Mouse (Mus musculus) hindbrain, embryonic 11.5 days (tissue): ENCODE data around the gene Serpina3g. TPM values are rescaled to one million over a fixed set of nuclear protein-coding genes. Genes with fewer than 3 reads are reported as not detected.

Experiments used
- ATAC-seq: fragments of 200-750 bp; cut with Nextera tagmentation; 2 replicates; pipeline ENCODE4 v1.8.0; 2017; ENCODE audit warnings: mild to moderate bottlenecking, moderate TSS enrichment, moderate library complexity; ENCODE audit not compliant: low FRiP score
- DNase-seq: peaks from one replicate; pipeline ENCODE4 v3.0.0-alpha.2; 2015; ENCODE audit warnings: low spot score
- H3K27ac ChIP-seq: fragments of 300-500 bp; sonication (generic); 2 replicates; pipeline ENCODE4 v1.5.1; 2014; ENCODE audit warnings: mild to moderate bottlenecking, low read depth, low read length
- H3K27me3 ChIP-seq: fragments of 300-500 bp; sonication (generic); 2 replicates; pipeline ENCODE4 v1.6.1; 2014; ENCODE audit warnings: mild to moderate bottlenecking, low read length, moderate library complexity, mixed read lengths; ENCODE audit not compliant: control insufficient read depth, insufficient read depth
- H3K36me3 ChIP-seq: fragments of 300-500 bp; sonication (generic); 2 replicates; pipeline ENCODE4 v1.6.1; 2014; ENCODE audit warnings: mild to moderate bottlenecking, low read length, moderate library complexity, mixed read lengths; ENCODE audit not compliant: control insufficient read depth, insufficient read depth
- H3K4me1 ChIP-seq: fragments of 300-500 bp; sonication (generic); replicated peaks from 2 replicates; pipeline ENCODE4 v1.6.1; 2014; ENCODE audit warnings: low read length, mixed read lengths; ENCODE audit not compliant: control insufficient read depth, insufficient read depth
- H3K4me2 ChIP-seq: fragments of 300-500 bp; sonication (generic); replicated peaks from 2 replicates; pipeline ENCODE4 v1.6.1; 2014; ENCODE audit warnings: mild to moderate bottlenecking, low read depth, low read length
- H3K4me3 ChIP-seq: fragments of 300-500 bp; sonication (generic); 2 replicates; pipeline ENCODE4 v1.5.1; 2014; ENCODE audit warnings: low read depth, low read length
- H3K9ac ChIP-seq: fragments of 300-500 bp; sonication (generic); 2 replicates; pipeline ENCODE4 v1.6.1; 2014; ENCODE audit warnings: low read depth, low read length
- H3K9me3 ChIP-seq: fragments of 300-500 bp; sonication (generic); 2 replicates; pipeline ENCODE4 v1.6.1; 2016; ENCODE audit warnings: low read length; ENCODE audit not compliant: control insufficient read depth
- WGBS: fragments of 180-500 bp; shearing (Covaris S2); extraction: QIAGEN DNeasy Blood & Tissue Kit; methylation state at CpG from one replicate; pipeline ENCODE4 v1.1.7; 2014; 5-methylcytosine and 5-hydroxymethylcytosine counted together
- polyA plus RNA-seq: library from polyadenylated mRNA; unstranded; fragments of >200 nt; fragmentation: Nextera tagmentation; extraction: Ambion mirVana; gene quantifications from 2 replicates; pipeline ENCODE4 v1.2.1, GENCODE M21; 2014

Gene Serpina3g
- 0.14 and 0.47 TPM in 2 replicates for polyA plus RNA-seq

- 75% methylated on average over 5 of the region's 5 CpGs for WGBS
- Histone ChIP-seq H3K4me2 (no peak within 1 kb of the TSS), H3K27ac (no peak within 1 kb of the TSS), H3K9me3 (no peaks in the 10 kb centered on the region), H3K4me3 (no peak within 1 kb of the TSS), H3K36me3 (no peaks in the 10 kb centered on the region), H3K27me3 (no peaks in the 10 kb centered on the region), H3K9ac (no peak within 1 kb of the TSS), H3K4me1 (no peaks in the 10 kb centered on the region)
- DNase-seq (no peak), ATAC-seq (no peak)
Observed at GRCm38 (mm10) chr12:104235915-104236314, at the start of gene Serpina3g. Serpina3g (plus strand) TSS chr12:104236245.

DNA sequence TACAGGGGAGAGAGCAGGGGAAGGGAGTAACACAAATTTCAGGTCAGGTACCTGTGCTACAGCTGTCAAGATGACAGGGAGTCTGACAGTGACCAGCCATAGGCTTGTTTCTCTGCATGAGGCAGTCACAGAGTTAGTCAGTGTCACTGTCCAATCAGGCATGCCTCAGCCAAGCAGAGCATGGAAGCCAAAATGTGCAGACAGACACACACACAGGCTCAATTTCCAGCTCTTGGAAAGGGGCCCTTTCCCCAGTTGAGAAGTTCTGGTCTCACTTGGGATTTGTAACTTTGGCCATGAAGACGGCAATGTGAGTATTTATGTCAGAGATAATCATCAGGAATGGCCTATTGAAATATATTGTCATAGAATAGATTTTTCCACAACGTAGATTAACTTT is 46.8 kb upstream of the Serpina3g start:
- Histone ChIP-seq H3K36me3 (no peaks in the 10 kb centered on the region), H3K4me2 (no peak overlapping the region), H3K4me1 (no peaks in the 10 kb centered on the region), H3K27me3 (no peaks in the 10 kb centered on the region), H3K9me3 (no peaks in the 10 kb centered on the region), H3K9ac (no peak overlapping the region), H3K4me3 (no peak overlapping the region), H3K27ac (no peak overlapping the region)
- no peak for DNase-seq
- WGBS = 83% methylated on average over 2 of the region's 2 CpGs
- no peak for ATAC-seq

DNA sequence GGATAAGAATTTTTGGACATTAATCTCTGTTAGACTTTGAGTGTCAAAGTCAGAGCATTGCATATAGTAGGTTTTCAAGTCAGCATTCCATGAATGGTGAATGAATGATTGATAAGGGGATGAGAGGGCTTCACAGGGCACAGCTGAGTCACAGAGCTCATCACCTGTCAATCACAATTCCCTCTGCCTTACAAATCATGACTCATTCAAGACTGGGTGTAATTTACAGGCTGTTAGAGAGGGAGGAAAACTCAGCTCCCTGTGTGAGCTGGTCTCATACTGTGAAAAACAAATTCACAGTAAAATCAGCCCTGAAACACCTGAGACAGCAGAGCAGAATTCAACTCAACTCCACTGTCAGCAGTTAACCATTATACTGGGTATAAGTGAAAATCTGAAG is 45.2 kb upstream of the Serpina3g start:
- H3K36me3 ChIP-seq = no peaks in the 10 kb centered on the region
- ATAC-seq = no peak
- no peaks in the 10 kb centered on the region for H3K9me3 ChIP-seq
- H3K4me2 ChIP-seq = no peak overlapping the region
- no peak overlapping the region for H3K9ac ChIP-seq
- no peak overlapping the region for H3K27ac ChIP-seq
- no peaks in the 10 kb centered on the region for H3K27me3 ChIP-seq
- DNase-seq = no peak
- H3K4me1 ChIP-seq = no peaks in the 10 kb centered on the region
- no peak overlapping the region for H3K4me3 ChIP-seq

- Histone ChIP-seq H3K4me1 (no peaks in the 10 kb centered on the region), H3K36me3 (no peaks in the 10 kb centered on the region), H3K9me3 (no peaks in the 10 kb centered on the region), H3K27me3 (no peaks in the 10 kb centered on the region), H3K27ac (no peak overlapping the region), H3K4me3 (no peak overlapping the region), H3K4me2 (no peak overlapping the region), H3K9ac (no peak overlapping the region)
- DNase-seq (no peak), ATAC-seq (no peak)
- WGBS = 81% methylated on average over 4 of the region's 4 CpGs
Observed at GRCm38 (mm10) chr12:104209149-104209548, 26.9 kb upstream of the Serpina3g start.

DNA sequence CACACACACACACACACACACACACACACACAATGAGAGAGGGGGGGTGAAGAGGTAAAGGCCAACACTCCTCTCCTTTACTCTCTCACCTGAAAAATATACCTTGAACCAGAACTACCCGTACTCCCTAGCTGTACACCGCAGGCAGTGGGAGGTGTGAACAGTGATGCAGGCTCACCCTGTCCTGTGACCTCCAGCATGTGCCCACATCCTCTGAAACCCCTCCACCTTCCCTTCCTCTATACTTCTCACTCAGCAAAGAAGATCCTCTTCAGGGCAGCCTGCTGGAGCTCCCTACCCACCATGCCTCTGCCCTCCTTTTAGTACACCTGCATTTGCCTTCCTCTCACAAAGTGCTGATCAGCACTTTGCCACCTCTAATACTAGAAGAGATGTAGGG is 26.2 kb upstream of the Serpina3g start:
- no peak overlapping the region for H3K4me2 ChIP-seq
- DNase-seq = no peak
- WGBS = 100% methylated on average over 2 of the region's 2 CpGs
- H3K36me3 ChIP-seq = no peaks in the 10 kb centered on the region
- no peaks in the 10 kb centered on the region for H3K4me1 ChIP-seq
- H3K9ac ChIP-seq = no peak overlapping the region
- no peaks in the 10 kb centered on the region for H3K9me3 ChIP-seq
- H3K27ac ChIP-seq = no peak overlapping the region
- H3K4me3 ChIP-seq = no peak overlapping the region
- no peak for ATAC-seq
- no peaks in the 10 kb centered on the region for H3K27me3 ChIP-seq

DNA sequence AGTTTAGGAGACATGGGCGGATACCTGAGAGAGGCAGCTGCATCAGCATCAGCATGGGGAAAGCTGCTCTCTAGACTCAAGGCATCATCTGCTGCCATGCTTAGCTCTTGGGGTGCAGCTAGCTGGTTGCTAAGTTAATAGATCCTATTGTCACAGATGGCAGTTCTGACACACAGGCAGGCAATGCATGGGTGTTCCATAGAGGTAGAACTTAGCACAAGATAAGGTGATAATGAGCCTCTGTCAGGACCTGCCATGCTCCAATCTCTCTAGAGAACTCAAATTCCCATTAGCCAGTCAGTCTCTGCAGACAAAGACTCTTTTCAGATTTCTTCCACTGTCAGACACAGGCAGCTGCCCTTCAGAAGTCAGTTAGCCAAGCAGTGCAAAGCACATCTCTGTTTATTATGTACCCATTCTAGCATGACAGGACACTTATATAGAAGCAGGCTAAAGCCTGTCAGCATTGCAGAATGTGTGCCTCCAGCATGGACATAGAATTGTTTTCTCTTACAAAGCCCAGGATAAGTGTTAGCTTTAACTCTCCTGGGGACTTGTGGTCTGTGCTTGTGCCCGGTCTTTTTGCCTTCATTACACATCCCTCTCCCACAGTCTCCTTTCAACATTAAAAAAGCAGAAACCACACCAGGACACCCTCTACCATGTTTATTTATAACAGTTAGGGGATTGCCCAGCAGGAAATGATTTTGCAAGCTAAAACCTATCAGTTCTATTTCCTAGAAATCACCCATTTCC is 22.2 kb upstream of the Serpina3g start:
- no peaks in the 10 kb centered on the region for H3K9me3 ChIP-seq
- no peak overlapping the region for H3K4me2 ChIP-seq
- 49% methylated on average over 2 of the region's 2 CpGs for WGBS
- H3K4me3 ChIP-seq = no peak overlapping the region
- DNase-seq (no peak), ATAC-seq (peak; percentile 63)
- H3K9ac ChIP-seq = no peak overlapping the region
- no peaks in the 10 kb centered on the region for H3K36me3 ChIP-seq
- no peak overlapping the region; the same call in 1 of the 2 replicates for H3K27ac ChIP-seq
- no peaks in the 10 kb centered on the region for H3K4me1 ChIP-seq
- no peaks in the 10 kb centered on the region for H3K27me3 ChIP-seq

DNA sequence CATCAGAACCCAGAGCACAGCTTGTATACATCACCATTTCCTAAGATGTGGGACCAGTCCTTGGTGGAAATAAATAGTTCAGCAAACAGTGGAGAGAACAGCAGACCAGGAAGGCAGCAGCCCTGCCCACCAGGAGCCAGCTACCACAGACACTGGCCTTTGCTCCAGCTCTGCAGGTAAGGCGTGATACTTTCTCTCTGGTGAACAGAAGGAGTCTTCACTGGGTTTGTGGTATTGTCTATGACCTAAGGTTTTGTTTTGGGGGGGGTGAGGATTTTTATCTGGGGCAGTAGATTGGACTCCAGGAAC is 21.6 kb upstream of the Serpina3g start, which contains the start of gene Serpina3f:
TSS of gene Serpina3f (plus strand) at position 100 of the 309 bp plus-strand sequence.
- H3K9ac ChIP-seq = no peak within 1 kb of the TSS
- no peak for DNase-seq
- no peaks in the 10 kb centered on the region for H3K4me1 ChIP-seq
- no peaks in the 10 kb centered on the region for H3K36me3 ChIP-seq
- no peak within 1 kb of the TSS; the same call in 1 of the 2 replicates for H3K27ac ChIP-seq
- no peak for ATAC-seq
- H3K9me3 ChIP-seq = no peaks in the 10 kb centered on the region
- H3K4me2 ChIP-seq = no peak within 1 kb of the TSS
- WGBS = 75% methylated on average over 1 of the region's 1 CpGs
- no peak within 1 kb of the TSS for H3K4me3 ChIP-seq
- H3K27me3 ChIP-seq = no peaks in the 10 kb centered on the region

- DNase-seq = no peak
- Histone ChIP-seq H3K27me3 (no peaks in the 10 kb centered on the region), H3K27ac (no peak overlapping the region), H3K4me1 (no peaks in the 10 kb centered on the region), H3K9ac (no peak overlapping the region), H3K4me3 (no peak overlapping the region), H3K9me3 (no peaks in the 10 kb centered on the region), H3K36me3 (no peaks in the 10 kb centered on the region), H3K4me2 (no peak overlapping the region)
- WGBS = 100% methylated on average over 1 of the region's 1 CpGs
- ATAC-seq = no peak
Observed at GRCm38 (mm10) chr12:104215249-104215648, 20.8 kb upstream of the Serpina3g start.

DNA sequence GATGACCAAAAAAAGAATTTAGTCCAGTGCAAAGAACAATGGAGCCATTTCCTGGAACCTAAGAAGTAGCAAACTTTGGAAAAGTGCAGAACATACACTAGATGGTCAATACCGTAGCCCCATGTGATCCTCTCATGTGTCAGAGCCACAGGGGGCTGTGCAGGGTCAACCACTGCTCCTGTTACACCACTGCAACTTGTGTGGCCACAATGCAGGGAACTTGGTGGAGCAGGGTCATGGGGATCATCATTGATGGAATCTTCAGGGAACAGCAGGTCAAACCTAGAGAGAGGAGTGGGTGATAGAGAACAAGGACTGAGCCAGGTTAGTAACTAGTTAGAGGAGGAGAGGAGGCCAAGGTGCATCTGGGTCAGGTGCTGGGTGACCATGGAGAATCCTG is 14.4 kb upstream of the Serpina3g start:
- H3K27me3 ChIP-seq = no peaks in the 10 kb centered on the region
- no peak overlapping the region for H3K9ac ChIP-seq
- no peak overlapping the region for H3K4me3 ChIP-seq
- WGBS = 71% methylated on average over 1 of the region's 1 CpGs
- no peak for ATAC-seq
- no peak overlapping the region for H3K27ac ChIP-seq
- no peaks in the 10 kb centered on the region for H3K4me1 ChIP-seq
- no peaks in the 10 kb centered on the region for H3K9me3 ChIP-seq
- no peaks in the 10 kb centered on the region for H3K36me3 ChIP-seq
- no peak overlapping the region for H3K4me2 ChIP-seq
- DNase-seq = no peak
